Mouse (Mus musculus): ENCODE measurements at regions not wholly inside any gene's neighbourhood (a gene's known extent, or its start where the extent isn't known, plus 50 kb on each side); places are given as distances from the start of the nearest gene placed in this dataset.

- TF ChIP-seq EP300 (IDR thresholded peaks at IDR 0.05; ENCODE audit: low read depth) (no peak), CTCF (IDR thresholded peaks at IDR 0.05; ENCODE audit: low read depth) (no peak)
These were observed 429.7 kb upstream of the Prickle1 start for GRCm38 (mm10) chr15:94025239-94025971.
